Comparison of ENCODE assay signal across 8 mouse cellular contexts in genomic region chr4:154496991-154497390, GRCm38 (mm10).
DNase-seq lines count a peak whose midpoint lies in the region; ATAC-seq lines count a peak whose summit lies in the region.
"Had no signal": no experiment of that assay in that cellular context is flagged by ENCODE, and none has a peak within 500 bp of the region (broad histone marks: within the 10 kb centered on the region; RNA-seq: fewer than 3 reads in every experiment).

No protein-coding gene starts in this region.

- ATAC-seq in erythroblast, adult 5-6 weeks (replicated peaks; ENCODE audit: low FRiP score, poor library complexity, severe bottlenecking) = 0 out of 2 replicates have a peak, but pooled peaks have one; percentile 47
- peak; percentile 70 for ATAC-seq in heart, embryonic 11.5 days (replicated peaks; ENCODE audit: insufficient number of reproducible peaks, low FRiP score, low TSS enrichment)
- peak; percentile 61 for ATAC-seq in kidney, embryonic 15.5 days (replicated peaks; ENCODE audit: low FRiP score)
- ATAC-seq in limb, embryonic 11.5 days (ENCODE audit: insufficient number of reproducible peaks, low FRiP score, low TSS enrichment, low read depth) = no peak
- ATAC-seq in midbrain, embryonic 15.5 days (replicated peaks) = peak; percentile 35; the same call in 1 of the 2 replicates

- peaks cover 68% of the 10 kb centered on the region for H3K4me1 ChIP-seq in heart, embryonic 11.5 days (ENCODE audit: control insufficient read depth, insufficient read depth, low read length)
- H3K4me1 ChIP-seq in kidney, embryonic 15.5 days = peaks cover 73% of the 10 kb centered on the region
- H3K4me1 ChIP-seq in limb, embryonic 11.5 days (ENCODE audit: control insufficient read depth, insufficient read depth, low read length) = peaks cover 69% of the 10 kb centered on the region
- H3K4me1 ChIP-seq in midbrain, embryonic 15.5 days = peaks cover 55% of the 10 kb centered on the region

- 10% methylated on average over 7 of the region's 7 CpGs for WGBS in heart, embryonic 11.5 days (ENCODE audit: insufficient replicate concordance)
- WGBS in kidney, embryonic 15.5 days = 16% methylated on average over 7 of the region's 7 CpGs
- 9% methylated on average over 7 of the region's 7 CpGs for WGBS in limb, embryonic 11.5 days
- 34% methylated on average over 7 of the region's 7 CpGs for WGBS in midbrain, embryonic 15.5 days

- H3K27me3 ChIP-seq in heart, embryonic 11.5 days (ENCODE audit: control insufficient read depth, insufficient read depth, low read length) = 0 out of 2 replicates have a peak, but pooled peaks cover 2% of the 10 kb centered on the region
- H3K27me3 ChIP-seq in kidney, embryonic 15.5 days = peaks cover 81% of the 10 kb centered on the region
- no peaks in the 10 kb centered on the region for H3K27me3 ChIP-seq in limb, embryonic 11.5 days (ENCODE audit: control insufficient read depth, insufficient read depth, low read length)
- peaks cover 54% of the 10 kb centered on the region for H3K27me3 ChIP-seq in midbrain, embryonic 15.5 days (replicated peaks)

- H3K4me2 ChIP-seq in heart, embryonic 11.5 days = no peak overlapping the region
- H3K4me2 ChIP-seq in kidney, embryonic 15.5 days = no peak overlapping the region
- no peak overlapping the region for H3K4me2 ChIP-seq in limb, embryonic 11.5 days (ENCODE audit: low read depth, severe bottlenecking)
- no peak overlapping the region for H3K4me2 ChIP-seq in midbrain, embryonic 15.5 days

- peak; percentile 60 for DNase-seq in brain, adult 2 months (ENCODE audit: low read depth, low spot score)
- DNase-seq in limb, embryonic 11.5 days (ENCODE audit: low spot score) = peak; percentile 73
- DNase-seq in telencephalon, adult 2 months (ENCODE audit: low read depth, low spot score) = peak; percentile 18

- no peak overlapping the region for H3K4me3 ChIP-seq in heart, embryonic 11.5 days (ENCODE audit: low read depth, low read length)
- no peak overlapping the region for H3K4me3 ChIP-seq in kidney, embryonic 15.5 days (replicated peaks)
- no peak overlapping the region for H3K4me3 ChIP-seq in limb, embryonic 11.5 days (ENCODE audit: low read depth, low read length)
- H3K4me3 ChIP-seq in midbrain, embryonic 15.5 days = no peak overlapping the region
- H3K4me3 ChIP-seq: erythroblast, embryonic 14.5 days had no signal

- no peak overlapping the region for H3K9ac ChIP-seq in heart, embryonic 11.5 days (ENCODE audit: low read depth, low read length)
- no peak overlapping the region for H3K9ac ChIP-seq in kidney, embryonic 15.5 days
- no peak overlapping the region for H3K9ac ChIP-seq in limb, embryonic 11.5 days (ENCODE audit: low read length)
- no peak overlapping the region for H3K9ac ChIP-seq in midbrain, embryonic 15.5 days

- H3K36me3 ChIP-seq in heart, embryonic 11.5 days (ENCODE audit: control insufficient read depth, insufficient read depth, low read length) = no peaks in the 10 kb centered on the region
- no peaks in the 10 kb centered on the region for H3K36me3 ChIP-seq in kidney, embryonic 15.5 days
- no peaks in the 10 kb centered on the region for H3K36me3 ChIP-seq in limb, embryonic 11.5 days (ENCODE audit: control insufficient read depth, insufficient read depth, low read length)
- no peaks in the 10 kb centered on the region for H3K36me3 ChIP-seq in midbrain, embryonic 15.5 days (replicated peaks)

- H3K9me3 ChIP-seq in heart, embryonic 11.5 days (replicated peaks; ENCODE audit: control insufficient read depth, low read length) = no peaks in the 10 kb centered on the region
- H3K9me3 ChIP-seq in kidney, embryonic 15.5 days (replicated peaks) = no peaks in the 10 kb centered on the region
- no peaks in the 10 kb centered on the region for H3K9me3 ChIP-seq in limb, embryonic 11.5 days (ENCODE audit: control insufficient read depth, low read length)
- H3K9me3 ChIP-seq in midbrain, embryonic 15.5 days = no peaks in the 10 kb centered on the region

- H3K27ac ChIP-seq in heart, embryonic 11.5 days (ENCODE audit: low read depth, low read length) = peak overlapping the region; percentile 73
- peak overlapping the region; percentile 73 for H3K27ac ChIP-seq in kidney, embryonic 15.5 days
- H3K27ac ChIP-seq in limb, embryonic 11.5 days (replicated peaks; ENCODE audit: low read depth, low read length) = no peak overlapping the region
- H3K27ac ChIP-seq in midbrain, embryonic 15.5 days = no peak overlapping the region

Comparison
In these comparisons a context has a peak if more than half of its experiments do, and no peak if none do; other contexts are left out.
1. DNase-seq: peak in every context shown above with its lines; median percentile 73 in limb, embryonic 11.5 days; 60 in brain, adult 2 months; 18 in telencephalon, adult 2 months.
2. H3K27ac ChIP-seq: peak in heart, embryonic 11.5 days (single experiment) and kidney, embryonic 15.5 days (single experiment); none in limb, embryonic 11.5 days (single experiment) and midbrain, embryonic 15.5 days (single experiment).